Mouse (Mus musculus): ENCODE data around the gene Utrn. TPM values are rescaled to one million over a fixed set of nuclear protein-coding genes. Genes with fewer than 3 reads are reported as not detected.

Utrn gene
- polyA plus RNA-seq, 1 experiment = 35.6 TPM

- Histone ChIP-seq H3K27ac (ENCODE audit: insufficient read depth, low read length) (no peak overlapping the region), H3K4me3 (ENCODE audit: insufficient read depth, low read length) (no peak overlapping the region), H3K4me1 (ENCODE audit: control insufficient read depth, insufficient read depth, low read length) (no peaks in the 10 kb centered on the region)
- no peak for TF ChIP-seq CTCF (IDR thresholded peaks at IDR 0.05; ENCODE audit: extremely low read depth, insufficient read depth, low read length)
- TF ChIP-seq POLR2A (IDR thresholded peaks at IDR 0.05; ENCODE audit: extremely low read depth, insufficient read depth, low read length) = no peak
Measured at GRCm38 (mm10) chr10:12903440-12904139, 34.4 kb upstream of the Utrn start.

GRCm38 (mm10) chr10:12899901-12900300 lies 30.7 kb upstream of the Utrn start:
- Histone ChIP-seq H3K4me1 (ENCODE audit: control insufficient read depth, insufficient read depth, low read length) (no peaks in the 10 kb centered on the region), H3K27ac (ENCODE audit: insufficient read depth, low read length) (no peak overlapping the region), H3K4me3 (ENCODE audit: insufficient read depth, low read length) (no peak overlapping the region)
- no peak for TF ChIP-seq POLR2A (IDR thresholded peaks at IDR 0.05; ENCODE audit: extremely low read depth, insufficient read depth, low read length)
- TF ChIP-seq CTCF (IDR thresholded peaks at IDR 0.05; ENCODE audit: extremely low read depth, insufficient read depth, low read length) = no peak

GRCm38 (mm10) chr10:12893339-12893738 lies 24.2 kb upstream of the Utrn start:
- peaks cover 2% of the 10 kb centered on the region; the same call in 1 of the 2 replicates for H3K4me1 ChIP-seq (ENCODE audit: control insufficient read depth, insufficient read depth, low read length)
- no peak overlapping the region for H3K27ac ChIP-seq (ENCODE audit: insufficient read depth, low read length)
- no peak overlapping the region for H3K4me3 ChIP-seq (ENCODE audit: insufficient read depth, low read length)
- TF ChIP-seq CTCF (IDR thresholded peaks at IDR 0.05; ENCODE audit: extremely low read depth, insufficient read depth, low read length) (no peak), POLR2A (IDR thresholded peaks at IDR 0.05; ENCODE audit: extremely low read depth, insufficient read depth, low read length) (no peak)

GRCm38 (mm10) chr10:12888373-12888772 lies 19.2 kb upstream of the Utrn start:
- TF ChIP-seq POLR2A (IDR thresholded peaks at IDR 0.05; ENCODE audit: extremely low read depth, insufficient read depth, low read length) (no peak), CTCF (IDR thresholded peaks at IDR 0.05; ENCODE audit: extremely low read depth, insufficient read depth, low read length) (no peak)
- H3K4me1 ChIP-seq (ENCODE audit: control insufficient read depth, insufficient read depth, low read length) = peaks cover 2% of the 10 kb centered on the region; the same call in 1 of the 2 replicates
- H3K4me3 ChIP-seq (ENCODE audit: insufficient read depth, low read length) = no peak overlapping the region
- H3K27ac ChIP-seq (ENCODE audit: insufficient read depth, low read length) = no peak overlapping the region

- no peak overlapping the region for H3K27ac ChIP-seq (ENCODE audit: insufficient read depth, low read length)
- H3K4me3 ChIP-seq (ENCODE audit: insufficient read depth, low read length) = no peak overlapping the region
- H3K4me1 ChIP-seq (ENCODE audit: control insufficient read depth, insufficient read depth, low read length) = peaks cover 2% of the 10 kb centered on the region; the same call in 1 of the 2 replicates
- no peak for TF ChIP-seq CTCF (IDR thresholded peaks at IDR 0.05; ENCODE audit: extremely low read depth, insufficient read depth, low read length)
- no peak for TF ChIP-seq POLR2A (IDR thresholded peaks at IDR 0.05; ENCODE audit: extremely low read depth, insufficient read depth, low read length)
Measured at GRCm38 (mm10) chr10:12887792-12888191, 18.6 kb upstream of the Utrn start.

- Histone ChIP-seq H3K4me3 (ENCODE audit: insufficient read depth, low read length) (no peak overlapping the region), H3K4me1 (ENCODE audit: control insufficient read depth, insufficient read depth, low read length) (no peaks in the 10 kb centered on the region), H3K27ac (ENCODE audit: insufficient read depth, low read length) (no peak overlapping the region)
- TF ChIP-seq POLR2A (IDR thresholded peaks at IDR 0.05; ENCODE audit: extremely low read depth, insufficient read depth, low read length) = no peak
- no peak for TF ChIP-seq CTCF (IDR thresholded peaks at IDR 0.05; ENCODE audit: extremely low read depth, insufficient read depth, low read length)
Measured at GRCm38 (mm10) chr10:12884308-12884948, 15.3 kb upstream of the Utrn start.

GRCm38 (mm10) chr10:12881911-12882310 lies 12.7 kb upstream of the Utrn start:
- Histone ChIP-seq H3K4me3 (ENCODE audit: insufficient read depth, low read length) (no peak overlapping the region), H3K27ac (ENCODE audit: insufficient read depth, low read length) (no peak overlapping the region), H3K4me1 (ENCODE audit: control insufficient read depth, insufficient read depth, low read length) (no peaks in the 10 kb centered on the region)
- no peak for TF ChIP-seq CTCF (IDR thresholded peaks at IDR 0.05; ENCODE audit: extremely low read depth, insufficient read depth, low read length)
- TF ChIP-seq POLR2A (IDR thresholded peaks at IDR 0.05; ENCODE audit: extremely low read depth, insufficient read depth, low read length) = no peak

GRCm38 (mm10) chr10:12879313-12879695 lies 10.1 kb upstream of the Utrn start:
- Histone ChIP-seq H3K27ac (ENCODE audit: insufficient read depth, low read length) (no peak overlapping the region), H3K4me3 (ENCODE audit: insufficient read depth, low read length) (no peak overlapping the region), H3K4me1 (ENCODE audit: control insufficient read depth, insufficient read depth, low read length) (no peaks in the 10 kb centered on the region)
- TF ChIP-seq POLR2A (IDR thresholded peaks at IDR 0.05; ENCODE audit: extremely low read depth, insufficient read depth, low read length) (no peak), CTCF (IDR thresholded peaks at IDR 0.05; ENCODE audit: extremely low read depth, insufficient read depth, low read length) (no peak)

GRCm38 (mm10) chr10:12878661-12879312 lies 9.6 kb upstream of the Utrn start:
- Histone ChIP-seq H3K4me1 (ENCODE audit: control insufficient read depth, insufficient read depth, low read length) (no peaks in the 10 kb centered on the region), H3K27ac (ENCODE audit: insufficient read depth, low read length) (no peak overlapping the region), H3K4me3 (ENCODE audit: insufficient read depth, low read length) (no peak overlapping the region)
- TF ChIP-seq CTCF (IDR thresholded peaks at IDR 0.05; ENCODE audit: extremely low read depth, insufficient read depth, low read length) (no peak), POLR2A (IDR thresholded peaks at IDR 0.05; ENCODE audit: extremely low read depth, insufficient read depth, low read length) (no peak)

Data from cortical plate, adult 2 months (tissue).